Mouse (Mus musculus) ES-Bruce4 (cell line): ENCODE measurements around the gene Gm21981. TPM values are rescaled to one million over a fixed set of nuclear protein-coding genes. Genes with fewer than 3 reads are reported as not detected.

Experiments
- H3K27ac ChIP-seq: 2 replicates; pipeline ENCODE4 v1.5.1; 2012; ENCODE audit warnings: low read length, inconsistent platforms; ENCODE audit not compliant: insufficient read depth
- H3K27me3 ChIP-seq: 2 replicates; pipeline ENCODE4 v1.6.1; 2012; ENCODE audit warnings: mild to moderate bottlenecking, low read length, inconsistent platforms; ENCODE audit not compliant: control insufficient read depth, poor library complexity, insufficient read depth, severe bottlenecking
- H3K36me3 ChIP-seq: 2 replicates; pipeline ENCODE4 v1.6.1; 2012; ENCODE audit warnings: inconsistent platforms, mild to moderate bottlenecking, low read length, moderate library complexity; ENCODE audit not compliant: control insufficient read depth, poor library complexity, insufficient read depth, severe bottlenecking
- H3K4me1 ChIP-seq: one replicate; pipeline ENCODE4 v1.8.1; 2011; ENCODE audit warnings: low read length; ENCODE audit not compliant: control insufficient read depth, insufficient read depth
- H3K4me3 ChIP-seq: 2 replicates; pipeline ENCODE4 v1.5.1; 2011; ENCODE audit warnings: low read depth, mild to moderate bottlenecking, low read length
- H3K9ac ChIP-seq: 2 replicates; pipeline ENCODE4 v1.6.1; 2012; ENCODE audit warnings: low read depth, mild to moderate bottlenecking, inconsistent platforms; ENCODE audit not compliant: poor library complexity, severe bottlenecking
- H3K9me3 ChIP-seq: replicated peaks from 2 replicates; pipeline ENCODE4 v1.6.1; 2012; ENCODE audit warnings: mild to moderate bottlenecking, low read length, inconsistent platforms; ENCODE audit not compliant: control insufficient read depth, poor library complexity, insufficient read depth, severe bottlenecking
- CTCF ChIP-seq: IDR thresholded peaks from one replicate; pipeline ENCODE4 v1.8.1; 2011; ENCODE audit warnings: low read depth, low read length
- EP300 ChIP-seq: IDR thresholded peaks from 2 replicates; pipeline ENCODE4 v1.6.1; 2011; ENCODE audit warnings: low read depth, low read length; ENCODE audit not compliant: insufficient read depth
- POLR2A ChIP-seq: IDR thresholded peaks from one replicate; pipeline ENCODE4 v1.8.1; 2011; ENCODE audit warnings: low read length; ENCODE audit not compliant: insufficient read depth
- polyA plus RNA-seq: library from polyadenylated mRNA; stranded (reverse); fragments of >200 nt; gene quantifications from 2 replicates; pipeline ENCODE4 v1.2.4, GENCODE M21; 2011; ENCODE audit warnings: low read depth; ENCODE audit not compliant: missing spikeins, insufficient read depth, insufficient read length

The Gm21981 gene
- polyA plus RNA-seq, 1 experiment, result 0.24 TPM

GRCm38 (mm10) chr17:47688608-47689575, 5.4 kb downstream of the Gm21981 start, which contains the start of gene Frs3:
Gene Frs3 (plus strand): TSS chr17:47689030.
- Histone ChIP-seq H3K4me1 (peaks cover 1% of the 10 kb centered on the region), H3K27me3 (no peaks in the 10 kb centered on the region), H3K36me3 (no peaks in the 10 kb centered on the region; the same call in 1 of the 2 replicates), H3K27ac (no peak within 1 kb of the TSS), H3K9me3 (no peaks in the 10 kb centered on the region), H3K9ac (peak within 1 kb of the TSS; percentile 87), H3K4me3 (peak within 1 kb of the TSS; percentile 93)
- TF ChIP-seq EP300, result no peak
- TF ChIP-seq POLR2A, result no peak
- TF ChIP-seq CTCF, result no peak

- H3K4me1 ChIP-seq, result peaks cover 1% of the 10 kb centered on the region
- peak within 1 kb of the TSS; percentile 87 for H3K9ac ChIP-seq
- no peaks in the 10 kb centered on the region; the same call in 1 of the 2 replicates for H3K36me3 ChIP-seq
- TF ChIP-seq CTCF, result no peak
- no peak for TF ChIP-seq EP300
- TF ChIP-seq POLR2A, result no peak
- H3K9me3 ChIP-seq, result no peaks in the 10 kb centered on the region
- no peak within 1 kb of the TSS for H3K27ac ChIP-seq
- H3K27me3 ChIP-seq, result no peaks in the 10 kb centered on the region
- peak within 1 kb of the TSS; percentile 93 for H3K4me3 ChIP-seq
Measured at GRCm38 (mm10) chr17:47688344-47688607, 6.0 kb downstream of the Gm21981 start, which contains the start of gene Tomm6. Gene Tomm6 (minus strand): TSS chr17:47688386.

- Histone ChIP-seq H3K9ac (peak overlapping the region; percentile 87), H3K4me3 (peak overlapping the region; percentile 93), H3K27ac (no peak overlapping the region), H3K27me3 (no peaks in the 10 kb centered on the region), H3K4me1 (peaks cover 1% of the 10 kb centered on the region), H3K9me3 (no peaks in the 10 kb centered on the region), H3K36me3 (no peaks in the 10 kb centered on the region; the same call in 1 of the 2 replicates)
- no peak for TF ChIP-seq CTCF
- TF ChIP-seq EP300, result no peak
- peak; percentile 72 for TF ChIP-seq POLR2A
Measured at GRCm38 (mm10) chr17:47687409-47688343, 6.6 kb downstream of the Gm21981 start.

- no peak overlapping the region for H3K4me3 ChIP-seq
- H3K36me3 ChIP-seq, result no peaks in the 10 kb centered on the region; the same call in 1 of the 2 replicates
- H3K9ac ChIP-seq, result no peak overlapping the region
- no peak overlapping the region for H3K27ac ChIP-seq
- peaks cover 1% of the 10 kb centered on the region for H3K4me1 ChIP-seq
- no peaks in the 10 kb centered on the region for H3K9me3 ChIP-seq
- TF ChIP-seq CTCF (no peak), POLR2A (no peak), EP300 (no peak)
- no peaks in the 10 kb centered on the region for H3K27me3 ChIP-seq
Measured at GRCm38 (mm10) chr17:47682836-47683235, 11.4 kb downstream of the Gm21981 start.

- Histone ChIP-seq H3K36me3 (no peaks in the 10 kb centered on the region), H3K27ac (no peak overlapping the region), H3K4me3 (no peak overlapping the region), H3K9ac (no peak overlapping the region), H3K27me3 (no peaks in the 10 kb centered on the region), H3K9me3 (no peaks in the 10 kb centered on the region), H3K4me1 (peaks cover 2% of the 10 kb centered on the region)
- TF ChIP-seq EP300 (no peak), POLR2A (no peak), CTCF (no peak)
Measured at GRCm38 (mm10) chr17:47678702-47679101, 15.6 kb downstream of the Gm21981 start.
